Mouse (Mus musculus) T-helper 17 cell (primary cell): ENCODE measurements around the gene Abtb2.

Experiments
- in situ Hi-C, 2 experiments: fragments of 300-600 bp; cut with MboI, MseI; formaldehyde crosslinking; loops; 1 replicate in 1 of 2; 2 replicates in 1 of 2; pipeline ENCODE4 v1.15.1; 2025; ENCODE audit warnings: high pct_unique_total_duplicates in 2 of 2

The Abtb2 gene

DNA sequence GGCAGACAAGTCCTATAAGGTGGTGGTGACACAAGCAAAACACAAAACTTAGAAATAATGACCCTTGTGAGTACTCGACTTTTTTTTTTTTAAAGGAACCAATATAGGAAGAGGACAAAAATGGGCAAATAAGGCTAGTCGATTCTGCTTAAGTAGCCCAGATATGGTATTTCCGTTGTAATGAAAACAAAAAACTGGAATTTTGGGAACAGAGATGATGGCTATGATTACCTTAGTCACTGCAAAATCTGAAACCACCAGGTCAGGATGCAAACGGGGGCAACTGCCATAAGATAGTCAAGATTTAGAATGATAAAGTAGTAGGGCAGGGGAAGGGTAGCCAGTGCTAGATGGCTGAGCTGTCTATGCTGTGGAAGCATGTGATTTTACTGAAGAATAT, 195.9 kb downstream of the Abtb2 start:
- in situ Hi-C loops, result no loop called here

- in situ Hi-C loops, result no loop called here
Measured at GRCm38 (mm10) chr2:103762492-103762891, 196.4 kb downstream of the Abtb2 start.
